11 mouse cellular contexts compared by ENCODE assay signal in the genomic region with DNA sequence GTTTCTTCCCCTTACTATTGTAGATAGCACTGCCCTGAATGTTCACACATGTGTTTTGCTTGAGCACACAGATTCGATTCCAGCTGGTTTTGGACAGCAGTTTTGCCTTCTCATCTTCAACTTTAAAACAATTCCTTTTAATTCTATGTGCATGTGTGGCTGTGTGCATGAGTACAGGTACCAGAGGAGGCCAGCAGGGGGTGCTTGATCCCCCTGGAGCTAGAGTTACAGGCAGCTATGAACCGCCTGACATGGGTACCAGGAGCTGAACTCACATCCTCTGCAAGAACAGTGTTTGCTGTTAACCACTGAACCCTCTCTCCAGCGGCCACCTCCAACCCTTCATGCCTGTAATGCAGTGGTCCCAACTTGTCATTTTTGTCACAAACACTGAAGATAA. TPM values are rescaled to one million over a fixed set of nuclear protein-coding genes. Genes with fewer than 3 reads are reported as not detected.
DNase-seq lines count a peak whose midpoint lies in the region; ATAC-seq lines count a peak whose summit lies in the region.
"Had no signal": no experiment of that assay in that cellular context is flagged by ENCODE, and none has a peak within 500 bp of the region (broad histone marks: within the 10 kb centered on the region; RNA-seq: fewer than 3 reads in every experiment).

No protein-coding gene starts in this region.

- H3K4me1 ChIP-seq in kidney, embryonic 14.5 days (ENCODE audit: control insufficient read depth, insufficient read depth, low read length): peaks cover 16% of the 10 kb centered on the region
- H3K4me1 ChIP-seq in midbrain, embryonic 14.5 days (ENCODE audit: control insufficient read depth, insufficient read depth, low read length): peaks cover 5% of the 10 kb centered on the region

- 97% methylated on average over 3 of the region's 3 CpGs for WGBS in kidney, embryonic 14.5 days
- 95% methylated on average over 3 of the region's 3 CpGs for WGBS in midbrain, embryonic 14.5 days

- H3K9me3 ChIP-seq in kidney, embryonic 14.5 days (ENCODE audit: control insufficient read depth, low read length): no peaks in the 10 kb centered on the region
- H3K9me3 ChIP-seq in midbrain, embryonic 14.5 days (ENCODE audit: control insufficient read depth, low read length): no peaks in the 10 kb centered on the region
- H3K9me3 ChIP-seq: limb, embryonic 15.5 days had no signal

- peak; percentile 26 for DNase-seq in kidney, adult 18-20 months
- peak; percentile 22 for DNase-seq in right cerebral cortex, postnatal 14 days
- no peak for DNase-seq in right cerebral cortex, postnatal 25 days
- peak; percentile 78 for DNase-seq in R1 (ENCODE audit: low read depth, low spot score)
- DNase-seq in thymus, postnatal 14 days: peak; percentile 33
- DNase-seq in heart, adult 11 months: no peak
- no peak for DNase-seq in midbrain, embryonic 14.5 days
- DNase-seq: adrenal gland, adult 2 months had no signal

- H3K27me3 ChIP-seq in kidney, embryonic 14.5 days (ENCODE audit: control insufficient read depth, insufficient read depth, low read length): no peaks in the 10 kb centered on the region
- H3K27me3 ChIP-seq in midbrain, embryonic 14.5 days (ENCODE audit: control insufficient read depth, insufficient read depth, low read length): no peaks in the 10 kb centered on the region
- H3K27me3 ChIP-seq: limb, embryonic 15.5 days had no signal

- no peak overlapping the region for H3K4me2 ChIP-seq in kidney, embryonic 14.5 days (replicated peaks; ENCODE audit: low read depth, low read length)
- no peak overlapping the region for H3K4me2 ChIP-seq in midbrain, embryonic 14.5 days (ENCODE audit: low read length)
- H3K4me2 ChIP-seq: limb, embryonic 15.5 days had no signal

- peaks cover 62% of the 10 kb centered on the region for H3K36me3 ChIP-seq in kidney, embryonic 14.5 days (ENCODE audit: control insufficient read depth, insufficient read depth, low read length)
- peaks cover 62% of the 10 kb centered on the region for H3K36me3 ChIP-seq in midbrain, embryonic 14.5 days (ENCODE audit: control insufficient read depth, insufficient read depth, low read length)

- H3K9ac ChIP-seq in kidney, embryonic 14.5 days (ENCODE audit: low read depth, low read length): no peak overlapping the region
- no peak overlapping the region for H3K9ac ChIP-seq in midbrain, embryonic 14.5 days (replicated peaks; ENCODE audit: low read length)
- H3K9ac ChIP-seq: limb, embryonic 15.5 days had no signal

- no peak for ATAC-seq in kidney, embryonic 14.5 days (ENCODE audit: low FRiP score, low TSS enrichment)
- no peak for ATAC-seq in midbrain, embryonic 14.5 days (ENCODE audit: low FRiP score, low TSS enrichment)
- ATAC-seq: inflammation-experienced regulatory T-cells, adult 6 months had no signal

- H3K27ac ChIP-seq in kidney, embryonic 14.5 days (ENCODE audit: low read depth, low read length): no peak overlapping the region
- no peak overlapping the region for H3K27ac ChIP-seq in midbrain, embryonic 14.5 days (replicated peaks; ENCODE audit: low read depth, low read length)
- H3K27ac ChIP-seq: limb, embryonic 15.5 days had no signal

- H3K4me3 ChIP-seq in kidney, embryonic 14.5 days (ENCODE audit: low read length): no peak overlapping the region
- H3K4me3 ChIP-seq in midbrain, embryonic 14.5 days (replicated peaks; ENCODE audit: low read depth, low read length): no peak overlapping the region
- H3K4me3 ChIP-seq: limb, embryonic 15.5 days had no signal

RNA-seq across cellular contexts. Expression of gene Tmem116, which starts 3.2 kb away (rescaled TPM):
- polyA plus RNA-seq in kidney, embryonic 14.5 days (2014; fragmentation: Nextera tagmentation; extraction: Ambion mirVana): 3.7 and 5.0 TPM in 2 replicates
- polyA plus RNA-seq in midbrain, embryonic 14.5 days (2014; fragmentation: Nextera tagmentation; extraction: Ambion mirVana): 1.7 and 2.0 TPM in 2 replicates

RNA-seq across cellular contexts. Expression of gene Erp29, which starts 3.9 kb away (rescaled TPM):
- polyA plus RNA-seq in kidney, embryonic 14.5 days (2014; fragmentation: Nextera tagmentation; extraction: Ambion mirVana): 136 and 142 TPM in 2 replicates
- 129 and 151 TPM in 2 replicates for polyA plus RNA-seq in midbrain, embryonic 14.5 days (2014; fragmentation: Nextera tagmentation; extraction: Ambion mirVana)

RNA-seq across cellular contexts. Expression of gene Naa25, which starts 50.7 kb away (rescaled TPM):
- polyA plus RNA-seq in kidney, embryonic 14.5 days (2014; fragmentation: Nextera tagmentation; extraction: Ambion mirVana): 32.8 and 49.7 TPM in 2 replicates
- 42.9 and 60.7 TPM in 2 replicates for polyA plus RNA-seq in midbrain, embryonic 14.5 days (2014; fragmentation: Nextera tagmentation; extraction: Ambion mirVana)

RNA-seq across cellular contexts. Expression of gene Adam1b, which starts 54.8 kb away (rescaled TPM):
- 0.08 and 0.09 TPM in 2 replicates for polyA plus RNA-seq in kidney, embryonic 14.5 days (2014; fragmentation: Nextera tagmentation; extraction: Ambion mirVana)
- 0.08 TPM in 1 of 2 replicates, not detected in the other for polyA plus RNA-seq in midbrain, embryonic 14.5 days (2014; fragmentation: Nextera tagmentation; extraction: Ambion mirVana)
- polyA plus RNA-seq: adrenal gland, adult 2 months had no signal

Comparison
In these comparisons a context has a peak if more than half of its experiments do, and no peak if none do; other contexts are left out.
1. DNase-seq: peak in kidney, adult 18-20 months (single experiment), right cerebral cortex, postnatal 14 days (single experiment), R1 (single experiment) and thymus, postnatal 14 days (single experiment); none in right cerebral cortex, postnatal 25 days (single experiment), heart, adult 11 months (single experiment) and midbrain, embryonic 14.5 days (single experiment).